Mouse (Mus musculus): ENCODE data around the gene Fbxw7. TPM values are rescaled to one million over a fixed set of nuclear protein-coding genes. Genes with fewer than 3 reads are reported as not detected.

Gene Fbxw7
- 10 to 100 TPM; 20.2 to 35.4 TPM for total RNA-seq (2021)
- long read RNA-seq, experiment 1, transcript Fbxw7-202 (11 exons, 3,599 nt): major isoform, 5 of 12 reads
- long read RNA-seq, experiment 1, partial matches to known transcripts: 6 of 12 reads
- long read RNA-seq, experiment 1, other reads (novel, unspliced or antisense): 1 of 12 reads
- long read RNA-seq, experiment 2, full-length matches to known transcripts: 21 of 24 reads
- long read RNA-seq, experiment 2, partial matches to known transcripts: 2 of 24 reads
- long read RNA-seq, experiment 2, other reads (novel, unspliced or antisense): 1 of 24 reads

DNA sequence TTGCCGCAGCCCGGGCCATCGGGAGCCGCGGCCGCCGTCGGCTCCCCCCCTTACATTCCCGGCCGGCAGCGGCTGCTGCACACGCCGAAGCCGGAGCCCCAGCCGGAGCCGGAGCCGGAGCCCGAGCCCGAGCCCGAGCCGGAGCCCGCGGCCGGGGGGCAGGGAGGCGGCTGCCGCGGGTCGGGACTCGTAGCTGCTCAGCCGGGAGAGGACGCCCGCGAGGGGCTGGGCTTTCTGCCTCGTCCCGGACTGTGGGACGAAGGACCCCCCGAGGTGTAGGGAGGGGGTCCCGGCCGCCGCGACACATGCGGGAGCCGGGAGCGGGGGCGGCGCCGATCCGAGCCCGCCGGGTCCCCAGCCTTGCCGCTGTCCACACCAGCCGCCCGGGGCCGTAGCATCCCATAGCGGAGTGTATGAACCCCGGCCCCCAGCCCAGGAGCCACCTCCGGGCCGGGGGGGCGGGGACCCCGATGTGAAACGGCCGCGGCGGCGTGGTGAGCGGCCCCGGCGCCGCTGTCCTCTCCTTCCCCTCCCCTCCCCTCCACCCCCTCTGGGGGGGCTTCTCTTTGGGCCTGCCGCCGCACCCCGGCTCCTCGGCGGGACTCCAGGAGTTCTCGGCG is at the start of gene Fbxw7:
Gene Fbxw7, plus strand, starts transcription at position 507 of the 620 bp plus-strand sequence.
- peak; percentile 26 for DNase-seq
- intact Hi-C loops (cut with DNase I; ENCODE audit: low total_unique reads): no loop called here

DNA sequence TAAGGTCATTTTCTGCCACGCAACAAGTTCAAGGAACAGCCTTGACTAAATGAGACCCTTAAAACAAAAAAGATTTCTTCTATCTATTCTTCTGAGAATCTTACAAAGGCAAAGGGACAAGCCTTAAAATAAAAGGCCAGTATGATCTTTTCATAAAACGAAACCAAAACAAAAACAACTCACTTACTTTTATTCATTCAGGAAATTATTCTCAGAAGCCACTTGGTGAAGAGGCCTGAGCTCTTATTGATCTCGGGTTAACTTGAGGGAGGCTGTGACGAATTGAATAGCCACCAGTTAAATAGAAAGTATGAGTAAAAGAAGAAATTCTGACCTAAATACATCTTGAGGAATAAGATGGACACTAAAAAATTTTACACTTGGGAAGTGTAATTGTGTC is 46.1 kb upstream of the Fbxw7 start:
- intact Hi-C loops (cut with DNase I; ENCODE audit: low total_unique reads): no loop called here
- DNase-seq: no peak

DNA sequence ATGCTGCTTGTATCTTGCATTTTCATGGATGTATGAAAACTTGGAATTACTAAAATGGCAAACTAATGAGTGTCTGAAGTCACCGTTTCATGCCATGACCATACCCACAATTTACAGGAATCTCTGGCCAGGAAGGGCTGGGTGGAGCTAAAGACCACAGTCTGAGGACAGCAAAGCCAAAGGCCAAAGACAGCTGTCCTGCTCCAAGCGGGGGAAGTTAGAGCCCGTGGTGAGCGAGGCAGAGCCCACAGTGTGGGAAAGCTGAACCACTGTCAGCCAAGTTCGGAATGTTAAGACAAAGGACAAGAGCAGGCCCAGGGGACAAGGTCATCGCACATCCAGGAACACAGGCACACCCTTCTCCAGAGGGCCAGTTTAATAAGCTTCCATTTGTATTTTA is 45.7 kb upstream of the Fbxw7 start:
- intact Hi-C loops (cut with DNase I; ENCODE audit: low total_unique reads): no loop called here
- no peak for DNase-seq

DNA sequence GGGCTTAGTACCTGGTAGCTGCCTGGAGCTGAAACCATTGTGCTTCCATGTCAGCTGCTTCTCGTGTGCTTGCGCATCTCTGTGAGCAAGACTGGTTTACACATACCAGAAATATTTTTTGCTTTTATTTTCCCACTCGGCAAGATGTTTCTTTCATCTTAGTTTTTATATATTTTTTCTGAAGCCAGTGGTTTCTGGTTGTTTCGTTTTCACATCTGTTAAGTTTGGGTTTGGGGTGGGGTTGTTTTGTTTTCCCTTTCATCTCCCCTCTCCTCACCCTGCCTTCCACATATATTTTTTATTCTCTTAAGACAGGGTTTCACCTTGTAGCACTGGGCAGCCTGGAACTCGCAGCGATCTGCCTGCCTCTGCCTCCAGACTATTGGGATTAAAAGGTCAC is 44.5 kb upstream of the Fbxw7 start:
- no peak for DNase-seq
- intact Hi-C loops (cut with DNase I; ENCODE audit: low total_unique reads): no loop called here

DNA sequence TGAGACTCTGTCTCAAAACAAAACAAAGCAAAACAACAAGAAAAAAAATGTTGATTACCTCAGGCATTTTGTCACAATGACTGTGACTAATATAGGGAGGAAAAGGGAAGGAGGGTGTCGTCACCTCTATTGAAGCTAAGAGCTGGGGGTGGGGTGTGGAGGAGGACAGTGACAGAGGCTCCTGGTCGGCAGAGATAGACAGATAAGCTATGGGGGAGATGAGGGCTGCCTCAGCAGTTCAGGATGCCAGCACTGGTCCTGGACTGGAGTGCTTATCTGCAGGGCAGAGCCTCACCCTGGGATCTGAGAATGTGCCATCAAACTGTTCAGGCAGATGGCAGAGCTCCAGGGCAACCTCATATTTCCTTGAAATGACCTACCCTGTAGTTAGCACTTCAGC is 43.1 kb upstream of the Fbxw7 start:
- no peak for DNase-seq
- intact Hi-C loops (cut with DNase I; ENCODE audit: low total_unique reads): no loop called here

DNA sequence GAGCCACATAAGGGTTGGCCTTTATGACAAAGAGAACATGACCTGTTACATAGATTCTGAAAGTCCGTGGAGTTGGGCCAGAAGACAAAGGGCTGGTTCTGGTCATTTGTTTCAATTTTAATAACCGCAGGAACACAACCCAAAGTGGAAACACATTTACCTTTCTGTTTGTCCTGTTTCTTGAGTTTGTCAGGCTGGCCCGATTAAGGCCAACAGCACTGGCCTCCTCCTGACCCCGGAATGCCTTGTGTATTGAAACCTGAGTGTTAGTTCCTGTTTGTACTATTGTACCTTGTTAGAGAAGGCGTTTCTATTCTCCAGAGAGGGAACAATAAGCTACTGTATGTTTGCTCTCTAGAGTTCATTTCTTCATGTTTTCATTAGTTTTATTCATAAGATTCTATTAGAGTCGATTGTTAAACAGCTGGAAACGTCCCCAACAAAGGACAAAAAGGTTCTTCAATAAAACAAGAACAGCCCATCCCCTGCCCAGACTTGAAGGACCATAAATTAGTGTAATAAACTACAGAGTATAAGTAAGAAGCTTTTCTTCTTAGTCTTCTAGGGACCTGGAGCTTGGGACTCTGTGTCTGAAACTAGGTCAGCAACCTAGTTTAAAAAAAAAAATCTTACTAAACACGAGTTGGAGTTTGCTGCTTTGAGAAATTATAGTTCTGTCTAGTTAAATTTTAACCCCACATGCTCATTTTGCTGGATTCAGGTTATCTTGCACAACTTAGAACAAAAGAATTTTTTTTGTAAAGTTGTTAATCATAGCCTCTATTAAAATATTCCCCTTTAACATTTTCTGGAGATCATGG is 40.6 kb upstream of the Fbxw7 start:
- no peak for DNase-seq
- intact Hi-C loops (cut with DNase I; ENCODE audit: low total_unique reads): no loop called here

DNA sequence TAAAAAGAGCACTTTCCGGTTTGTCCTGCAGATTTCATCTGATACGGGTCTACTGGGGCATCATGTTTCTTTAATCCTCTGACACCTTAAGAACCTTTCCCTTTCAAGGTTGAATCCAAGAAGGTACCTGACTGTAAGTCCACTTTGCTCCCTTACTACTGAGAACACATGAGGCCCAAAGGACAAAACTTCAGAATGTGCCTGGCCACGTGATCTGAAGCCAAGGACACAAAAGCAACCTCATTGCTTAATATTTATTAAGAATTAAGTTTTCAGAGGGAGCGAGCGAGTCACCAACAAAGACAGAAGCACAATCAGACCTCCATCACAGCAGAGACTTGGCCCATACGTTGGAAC is 40.0 kb upstream of the Fbxw7 start:
- intact Hi-C loops (cut with DNase I; ENCODE audit: low total_unique reads): no loop called here

DNA sequence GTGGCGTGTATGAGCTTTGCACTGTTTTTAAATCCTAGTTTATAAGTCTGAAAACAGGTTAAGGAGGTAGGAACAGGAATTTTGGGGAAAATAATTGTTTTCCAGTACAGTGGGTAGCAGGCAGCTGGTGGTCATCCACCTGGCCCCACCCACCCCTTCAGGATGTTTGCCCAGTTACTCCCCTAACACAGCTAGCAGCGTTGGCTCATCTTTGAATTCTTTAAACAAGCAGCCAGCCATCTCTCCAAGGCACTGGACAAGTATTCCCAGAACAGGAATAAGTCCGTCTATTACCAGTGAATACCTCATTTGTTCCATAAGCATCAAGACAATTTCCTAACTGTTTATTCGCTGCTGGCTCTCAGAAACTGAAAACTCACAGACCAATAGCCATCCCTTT is 39.5 kb upstream of the Fbxw7 start:
- intact Hi-C loops (cut with DNase I; ENCODE audit: low total_unique reads): no loop called here
- DNase-seq: no peak

More for the DNA sequence above, 40.0 kb upstream of the Fbxw7 start:
- no peak for DNase-seq

DNA sequence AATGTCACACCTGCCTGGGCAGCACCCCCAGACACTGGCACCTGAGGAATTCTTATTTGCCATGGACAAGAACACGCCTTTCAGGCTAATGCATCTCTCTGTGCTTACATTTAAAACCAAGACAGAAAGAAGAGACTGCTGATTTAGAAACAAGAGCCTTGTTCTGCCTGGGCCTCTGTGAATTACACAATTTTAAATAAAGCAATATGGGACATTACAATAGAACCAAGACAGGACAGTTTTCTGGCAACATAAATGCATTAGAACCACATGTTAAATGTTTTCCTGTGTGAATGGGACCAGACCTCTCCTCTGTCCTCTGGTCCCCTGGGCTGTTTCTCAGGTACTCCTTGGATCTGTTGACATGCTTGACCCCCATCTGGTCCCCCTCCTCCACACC is 39.0 kb upstream of the Fbxw7 start:
- intact Hi-C loops (cut with DNase I; ENCODE audit: low total_unique reads): no loop called here
- no peak for DNase-seq

DNA sequence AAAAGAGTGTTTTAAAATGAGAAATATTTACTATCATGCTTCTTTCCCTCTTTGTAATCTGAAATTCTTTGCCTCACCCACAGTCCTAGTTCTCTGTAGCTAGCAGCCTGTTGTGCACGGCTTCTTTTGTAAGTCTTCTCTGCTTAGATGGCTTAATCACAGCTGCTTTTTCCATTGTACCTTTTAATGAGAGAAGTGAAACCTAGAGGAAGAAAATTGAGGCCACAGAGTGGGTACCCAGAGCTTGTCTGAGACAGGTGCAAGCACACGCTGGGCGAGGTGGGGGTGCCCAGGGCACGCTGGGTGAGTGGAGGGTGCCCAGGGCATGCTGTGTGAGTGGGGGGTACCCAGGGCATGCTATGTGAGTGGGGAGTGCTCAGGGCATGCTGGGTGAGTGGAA is 27.2 kb upstream of the Fbxw7 start:
- intact Hi-C loops (cut with DNase I; ENCODE audit: low total_unique reads): no loop called here

DNA sequence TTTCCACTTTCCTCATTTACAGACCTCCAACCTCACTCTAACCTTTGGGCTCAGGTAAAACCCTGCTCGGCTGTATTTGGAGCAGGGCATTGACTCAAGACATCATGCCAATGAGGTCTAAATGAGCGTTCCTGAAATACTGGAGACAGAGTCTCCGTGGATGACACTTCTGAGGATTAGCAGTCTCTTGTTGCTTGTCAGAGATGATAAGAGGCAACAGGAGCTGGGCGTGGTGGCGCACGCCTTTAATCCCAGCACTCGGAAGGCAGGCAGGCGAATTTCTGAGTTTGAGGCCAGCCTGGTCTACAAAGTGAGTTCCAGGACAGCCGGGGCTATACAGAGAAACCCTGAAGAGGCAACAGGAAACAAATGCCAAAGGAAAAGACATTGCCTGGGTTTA is 11.0 kb upstream of the Fbxw7 start:
- intact Hi-C loops (cut with DNase I; ENCODE audit: low total_unique reads): no loop called here
- no peak for DNase-seq

More for the DNA sequence above, 27.2 kb upstream of the Fbxw7 start:
- no peak for DNase-seq

DNA sequence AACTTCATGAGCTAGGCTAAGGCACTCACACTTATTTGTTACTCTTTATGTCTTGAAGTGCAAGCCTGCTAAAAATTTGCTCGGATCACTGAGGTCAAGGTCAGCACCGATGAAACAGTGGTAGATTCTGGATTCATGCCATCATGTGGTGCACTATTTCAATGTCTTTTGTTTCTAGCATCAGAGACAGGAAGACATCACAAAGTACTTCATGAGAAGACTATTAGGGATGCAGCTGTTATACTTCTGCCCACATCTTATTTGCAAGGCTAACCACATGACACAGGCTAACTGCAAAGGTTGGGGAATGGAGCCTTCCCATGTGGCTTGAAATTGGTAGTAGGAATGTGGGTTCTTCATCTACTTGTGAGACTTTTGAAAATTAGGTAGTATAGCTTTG is 8.9 kb upstream of the Fbxw7 start:
- DNase-seq: no peak
- intact Hi-C loops (cut with DNase I; ENCODE audit: low total_unique reads): no loop called here

DNA sequence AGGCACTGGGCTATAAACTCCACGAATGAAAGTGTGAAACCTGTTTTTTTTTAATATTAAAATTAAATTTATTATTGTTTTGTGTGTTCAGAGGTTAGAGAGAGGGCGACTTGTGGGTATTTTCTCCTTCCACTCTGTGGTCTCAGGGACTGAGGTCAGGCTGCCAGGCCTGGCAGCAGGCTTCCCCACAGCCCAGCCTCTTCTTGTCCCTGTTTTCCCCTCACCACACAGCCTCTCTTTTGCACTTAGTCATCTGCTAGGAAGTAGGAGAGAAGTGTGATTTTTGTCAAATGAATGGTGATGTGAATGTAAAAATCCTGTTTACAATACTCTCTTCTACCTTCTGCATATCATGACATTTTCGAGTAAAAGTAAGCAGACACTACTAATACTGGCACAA is 7.2 kb upstream of the Fbxw7 start:
- DNase-seq: no peak
- intact Hi-C loops (cut with DNase I; ENCODE audit: low total_unique reads): no loop called here

DNA sequence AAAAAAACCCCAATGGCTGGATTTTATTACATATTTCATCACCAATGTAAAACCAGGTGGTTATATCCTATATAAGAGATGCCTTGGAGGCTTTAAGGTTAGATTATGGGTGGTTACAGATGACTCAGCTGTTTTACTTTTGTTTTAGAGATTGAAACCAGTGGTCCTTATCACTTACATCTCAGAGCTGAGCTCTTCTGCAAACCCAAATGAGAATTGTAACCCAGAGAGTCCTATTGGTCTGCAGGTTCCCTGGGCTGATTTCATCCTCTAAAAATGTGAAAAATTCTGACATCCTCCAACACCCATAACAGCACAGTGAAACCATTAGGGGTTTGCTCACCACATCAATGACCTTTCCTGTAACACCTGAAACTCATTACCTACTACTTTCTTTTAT is 6.2 kb upstream of the Fbxw7 start:
- intact Hi-C loops (cut with DNase I; ENCODE audit: low total_unique reads): no loop called here
- DNase-seq: no peak

DNA sequence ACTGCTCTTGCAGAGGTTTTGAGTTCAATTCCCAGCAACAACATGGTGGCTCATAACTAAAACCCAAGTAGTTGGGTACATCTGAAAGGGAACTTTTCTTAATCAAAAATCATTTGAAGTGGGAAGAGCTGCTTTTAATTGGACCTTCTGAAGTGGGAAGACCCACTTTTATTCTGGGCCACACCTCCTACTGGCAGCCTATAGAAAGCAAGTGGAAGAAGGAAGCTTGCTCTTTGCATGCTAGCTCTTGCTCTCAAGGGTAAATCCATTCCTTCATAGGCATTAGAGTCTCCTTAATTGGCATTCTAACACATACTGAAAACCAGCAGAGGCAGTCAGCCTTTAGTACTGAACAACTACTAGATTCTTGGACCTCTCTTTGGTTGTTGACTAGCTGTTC is 4.3 kb upstream of the Fbxw7 start:
- DNase-seq: no peak
- intact Hi-C loops (cut with DNase I; ENCODE audit: low total_unique reads): no loop called here

DNA sequence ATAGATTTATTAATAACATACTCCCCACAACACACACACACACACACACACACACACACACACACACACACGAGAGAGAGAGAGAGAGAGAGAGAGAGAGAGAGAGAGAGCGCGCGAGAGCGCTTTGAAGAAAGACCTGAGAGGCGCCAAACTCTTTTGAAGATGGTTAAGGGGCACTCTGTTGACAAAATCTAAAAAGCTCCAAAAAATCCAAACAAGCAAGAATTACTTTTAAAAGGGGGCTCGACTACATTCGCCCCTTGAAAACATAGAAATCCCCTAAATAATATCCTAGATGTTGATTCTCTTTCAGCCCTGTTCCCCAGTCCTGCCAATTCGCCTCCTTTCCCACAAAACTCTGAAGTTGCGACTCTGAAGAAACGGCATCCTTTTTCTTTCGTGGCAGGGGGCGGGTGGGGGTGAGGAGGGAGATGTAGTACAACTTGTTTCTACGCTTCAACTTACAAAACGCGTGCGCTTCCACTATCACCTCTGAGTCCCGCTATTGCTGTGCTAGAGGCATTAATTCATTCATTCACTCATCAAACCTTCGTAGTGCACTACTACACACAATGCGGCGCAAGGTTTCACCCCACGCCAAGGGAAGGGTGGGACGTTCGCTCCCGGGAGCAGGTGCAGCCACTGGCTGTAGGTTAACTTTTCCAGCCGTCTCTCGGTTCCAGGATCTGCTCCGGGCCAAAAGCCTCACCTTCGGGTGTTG is 1.5 kb upstream of the Fbxw7 start:
- intact Hi-C loops (cut with DNase I; ENCODE audit: low total_unique reads): no loop called here
- no peak for DNase-seq

DNA sequence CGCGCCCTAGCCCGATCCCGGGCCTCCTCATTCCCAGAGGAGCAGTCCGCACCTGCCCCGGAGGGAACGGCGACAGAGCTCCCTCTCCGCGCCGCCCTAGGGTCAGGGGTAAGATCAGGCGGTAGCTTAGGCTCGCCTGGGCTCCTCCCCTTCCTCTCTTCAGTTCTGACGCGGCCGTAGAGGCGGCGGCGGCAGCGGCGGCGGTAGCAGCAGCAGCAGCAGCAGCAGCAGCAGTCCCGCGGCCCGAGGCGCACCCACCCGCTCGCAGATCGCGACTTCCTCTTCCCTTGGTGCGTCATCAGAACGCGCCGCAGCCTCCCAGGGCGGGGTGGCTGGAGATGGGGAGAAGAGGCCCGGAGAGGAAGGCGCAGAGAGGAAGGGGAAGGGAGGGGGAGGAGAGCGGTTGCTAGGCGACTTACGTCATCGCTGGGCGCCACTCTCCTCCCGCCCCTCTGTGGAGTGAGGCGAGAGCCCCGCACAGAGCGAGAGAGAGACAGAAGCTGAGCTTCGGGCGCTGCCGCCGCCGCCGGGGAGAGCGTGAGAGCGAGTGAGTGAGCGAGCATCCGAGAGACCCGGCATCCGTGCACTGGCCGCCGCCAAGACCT is 809 bp upstream of the Fbxw7 start:
- intact Hi-C loops (cut with DNase I; ENCODE audit: low total_unique reads): no loop called here
- DNase-seq: peak; percentile 100

DNA sequence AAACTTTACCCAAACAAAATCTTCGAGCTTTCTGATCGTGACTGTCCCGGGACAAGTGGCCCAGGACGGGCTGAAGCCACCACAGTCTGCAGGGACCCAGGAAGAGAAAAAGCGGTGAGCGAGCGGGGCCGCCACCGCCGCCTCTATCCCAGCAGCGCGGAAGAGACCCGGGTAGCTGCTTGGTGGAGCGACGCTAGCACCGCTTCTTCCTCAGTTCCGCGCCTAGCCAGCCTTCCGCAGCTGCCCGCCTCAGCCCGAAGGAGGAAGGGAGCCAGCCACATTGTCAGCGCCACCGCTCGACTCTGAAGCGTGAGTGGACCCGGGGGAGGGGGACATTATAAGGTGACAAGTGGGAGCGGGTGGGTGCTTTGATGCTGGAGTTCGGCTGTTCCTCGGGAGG is 393 bp downstream of the Fbxw7 start:
- DNase-seq: peak; percentile 31
- intact Hi-C loops (cut with DNase I; ENCODE audit: low total_unique reads): no loop called here

DNA sequence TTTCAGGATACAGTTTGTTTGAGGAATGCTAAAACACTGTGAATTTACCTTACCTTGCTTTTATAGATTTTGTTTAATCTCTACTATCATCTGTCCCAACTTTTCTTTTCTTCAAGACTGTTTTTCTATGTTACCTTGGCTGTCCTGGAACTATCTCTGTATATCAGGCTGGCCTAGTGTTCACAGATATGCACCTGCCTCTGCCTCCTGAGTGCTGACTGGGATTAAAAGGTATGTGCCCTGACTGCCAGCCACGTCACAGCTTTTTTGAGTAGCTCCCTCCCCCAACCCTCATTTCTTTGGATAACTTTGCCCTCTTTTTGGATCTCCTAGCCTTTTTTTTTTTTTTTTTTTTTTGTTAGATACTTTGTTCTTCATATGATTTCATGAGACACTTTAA is 1.9 kb downstream of the Fbxw7 start:
- intact Hi-C loops (cut with DNase I; ENCODE audit: low total_unique reads): no loop called here
- DNase-seq: no peak

DNA sequence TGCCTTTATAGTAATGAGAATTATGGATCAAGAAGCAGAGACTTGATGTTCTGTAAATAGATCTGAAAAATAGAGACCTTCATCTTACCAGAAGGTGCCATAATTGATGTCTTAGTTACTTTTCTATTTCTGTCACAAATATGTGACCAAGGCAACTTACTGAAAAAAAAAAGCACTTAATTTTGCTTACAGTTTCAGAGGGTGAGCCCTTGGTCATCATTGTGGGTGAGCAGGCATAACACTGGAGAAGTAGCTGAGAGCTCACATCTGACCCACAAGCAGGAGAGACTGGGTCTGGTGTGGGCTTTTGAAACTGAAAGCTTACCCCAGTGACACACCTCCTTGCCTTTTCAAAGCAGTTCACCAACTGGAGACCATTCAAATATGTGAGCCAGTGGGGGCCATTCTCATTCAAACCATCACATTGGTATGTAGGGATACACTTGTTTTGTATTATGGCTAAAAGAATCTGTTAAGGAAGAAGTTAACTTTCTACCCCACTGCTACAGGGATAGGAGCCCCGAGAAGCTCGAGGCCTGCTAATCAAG is 5.7 kb downstream of the Fbxw7 start:
- no peak for DNase-seq
- intact Hi-C loops (cut with DNase I; ENCODE audit: low total_unique reads): no loop called here
